Comparison of ENCODE assay signal across 9 mouse cellular contexts in genomic region chr11:68706524-68707429, GRCm38 (mm10). TPM values are rescaled to one million over a fixed set of nuclear protein-coding genes. Genes with fewer than 3 reads are reported as not detected.
DNase-seq lines count a peak whose midpoint lies in the region; ATAC-seq lines count a peak whose summit lies in the region.
"Had no signal": no experiment of that assay in that cellular context is flagged by ENCODE, and none has a peak within 500 bp of the region (broad histone marks: within the 10 kb centered on the region; RNA-seq: fewer than 3 reads in every experiment).

No protein-coding gene starts in this region.

- peak overlapping the region; percentile 18; the same call in 1 of the 2 replicates for H3K27ac ChIP-seq in lung, embryonic 15.5 days
- H3K27ac ChIP-seq in heart, embryonic 15.5 days, result peak overlapping the region; percentile 51
- no peak overlapping the region for H3K27ac ChIP-seq in limb, embryonic 10.5 days
- H3K27ac ChIP-seq: forebrain, embryonic 12.5 days had no signal

- DNase-seq in cerebellum, adult 18-20 months, result peak; percentile 46 to 51
- DNase-seq in cerebellum, adult 9-10 months, result no peak
- DNase-seq in lung, postnatal 10 days, result no peak
- peak; percentile 68 for DNase-seq in skeletal muscle tissue, adult 2 months (ENCODE audit: low read depth, low spot score)
- no peak for DNase-seq in layer of hippocampus, adult 9-11 months
- DNase-seq in limb, embryonic 10.5 days (ENCODE audit: low spot score), result no peak

- H3K4me3 ChIP-seq in lung, embryonic 15.5 days, result no peak overlapping the region
- no peak overlapping the region for H3K4me3 ChIP-seq in heart, embryonic 15.5 days
- no peak overlapping the region for H3K4me3 ChIP-seq in limb, embryonic 10.5 days
- H3K4me3 ChIP-seq: forebrain, embryonic 12.5 days had no signal

- ATAC-seq in lung, embryonic 15.5 days (ENCODE audit: borderline replicate concordance, extremely low read depth, low FRiP score, low TSS enrichment), result no peak
- ATAC-seq in heart, embryonic 15.5 days (replicated peaks; ENCODE audit: insufficient number of reproducible peaks, insufficient read depth, low FRiP score, low read depth), result no peak

- peaks cover 14% of the 10 kb centered on the region for H3K4me1 ChIP-seq in lung, embryonic 15.5 days
- H3K4me1 ChIP-seq in heart, embryonic 15.5 days (replicated peaks), result peaks cover 32% of the 10 kb centered on the region
- H3K4me1 ChIP-seq in limb, embryonic 10.5 days, result 0 out of 2 replicates have a peak, but pooled peaks cover 3% of the 10 kb centered on the region
- H3K4me1 ChIP-seq: forebrain, embryonic 12.5 days had no signal

- H3K9ac ChIP-seq in lung, embryonic 15.5 days, result no peak overlapping the region
- no peak overlapping the region for H3K9ac ChIP-seq in heart, embryonic 15.5 days
- H3K9ac ChIP-seq: forebrain, embryonic 12.5 days had no signal

- WGBS in lung, embryonic 15.5 days, result 68% methylated on average over 9 of the region's 9 CpGs
- 30% methylated on average over 9 of the region's 9 CpGs for WGBS in heart, embryonic 15.5 days
- WGBS in limb, embryonic 10.5 days, result 87% methylated on average over 9 of the region's 9 CpGs

- no peak overlapping the region for H3K4me2 ChIP-seq in lung, embryonic 15.5 days
- peak overlapping the region; percentile 16 for H3K4me2 ChIP-seq in heart, embryonic 15.5 days
- H3K4me2 ChIP-seq: forebrain, embryonic 12.5 days had no signal

- no peaks in the 10 kb centered on the region for H3K9me3 ChIP-seq in lung, embryonic 15.5 days
- no peaks in the 10 kb centered on the region for H3K9me3 ChIP-seq in heart, embryonic 15.5 days (replicated peaks)
- no peaks in the 10 kb centered on the region for H3K9me3 ChIP-seq in limb, embryonic 10.5 days (replicated peaks)
- H3K9me3 ChIP-seq: forebrain, embryonic 12.5 days had no signal

- no peaks in the 10 kb centered on the region for H3K27me3 ChIP-seq in lung, embryonic 15.5 days
- H3K27me3 ChIP-seq in heart, embryonic 15.5 days, result no peaks in the 10 kb centered on the region
- H3K27me3 ChIP-seq in limb, embryonic 10.5 days (ENCODE audit: low read depth, poor library complexity, severe bottlenecking), result no peaks in the 10 kb centered on the region
- H3K27me3 ChIP-seq: forebrain, embryonic 12.5 days had no signal

- H3K36me3 ChIP-seq in lung, embryonic 15.5 days, result peaks cover 40% of the 10 kb centered on the region
- peaks cover 37% of the 10 kb centered on the region for H3K36me3 ChIP-seq in heart, embryonic 15.5 days
- peaks cover 81% of the 10 kb centered on the region for H3K36me3 ChIP-seq in limb, embryonic 10.5 days

RNA-seq across cellular contexts. Expression of gene Myh10, which starts 15.4 kb away (rescaled TPM):
- polyA plus RNA-seq in lung, embryonic 15.5 days (2015; fragmentation: Nextera tagmentation; extraction: Ambion mirVana), result 130 and 136 TPM in 2 replicates
- 90.9 and 110 TPM in 2 replicates for polyA plus RNA-seq in heart, embryonic 15.5 days (2015; fragmentation: Nextera tagmentation; extraction: Ambion mirVana)
- polyA plus RNA-seq in limb, embryonic 10.5 days (2016; fragmentation: Nextera tagmentation; extraction: Ambion mirVana), result 138 and 176 TPM in 2 replicates

Comparison
In these comparisons a context has a peak if more than half of its experiments do, and no peak if none do; other contexts are left out.
1. DNase-seq: peak in cerebellum, adult 18-20 months (2 of 2) and skeletal muscle tissue, adult 2 months (single experiment); none in cerebellum, adult 9-10 months (single experiment), lung, postnatal 10 days (single experiment), layer of hippocampus, adult 9-11 months (single experiment) and limb, embryonic 10.5 days (single experiment).